Mouse (Mus musculus): Measurements from ENCODE around the gene Actr1a.
A peak's percentile ranks its signal among the peaks of the same experiment; 100 is the strongest.

Gene Actr1a

GRCm38 (mm10) chr19:46395109-46396009 lies at the start of gene Actr1a:
TSS of gene Actr1a (minus strand) at chr19:46395748.
- DNase-seq = peak; percentile 98

- peak; percentile 84 for DNase-seq
Observed at GRCm38 (mm10) chr19:46444209-46444608, 48.7 kb upstream of the Actr1a start.

- DNase-seq = no peak
Observed at GRCm38 (mm10) chr19:46443509-46443908, 48.0 kb upstream of the Actr1a start.

- no peak for DNase-seq
Observed at GRCm38 (mm10) chr19:46435492-46435891, 39.9 kb upstream of the Actr1a start.

GRCm38 (mm10) chr19:46434591-46434990 lies 39.0 kb upstream of the Actr1a start:
- DNase-seq = no peak

- no peak for DNase-seq
Observed at GRCm38 (mm10) chr19:46434148-46434547, 38.6 kb upstream of the Actr1a start.

- DNase-seq = no peak
Observed at GRCm38 (mm10) chr19:46433712-46434111, 38.2 kb upstream of the Actr1a start.

- no peak for DNase-seq
Observed at GRCm38 (mm10) chr19:46429250-46429649, 33.7 kb upstream of the Actr1a start.

GRCm38 (mm10) chr19:46426488-46426887 lies 30.9 kb upstream of the Actr1a start:
- no peak for DNase-seq

GRCm38 (mm10) chr19:46425266-46425665 lies 29.7 kb upstream of the Actr1a start:
- DNase-seq = peak; percentile 90

- no peak for DNase-seq
Observed at GRCm38 (mm10) chr19:46422384-46423338, 27.1 kb upstream of the Actr1a start.

GRCm38 (mm10) chr19:46420410-46420809 lies 24.9 kb upstream of the Actr1a start:
- peak; percentile 38 for DNase-seq

GRCm38 (mm10) chr19:46418051-46418450 lies 22.5 kb upstream of the Actr1a start:
- DNase-seq = no peak

GRCm38 (mm10) chr19:46416276-46416675 lies 20.7 kb upstream of the Actr1a start:
- no peak for DNase-seq

GRCm38 (mm10) chr19:46414486-46414885 lies 18.9 kb upstream of the Actr1a start:
- DNase-seq = no peak

- no peak for DNase-seq
Observed at GRCm38 (mm10) chr19:46413969-46414368, 18.4 kb upstream of the Actr1a start.

- no peak for DNase-seq
Observed at GRCm38 (mm10) chr19:46412056-46412805, 16.7 kb upstream of the Actr1a start.

GRCm38 (mm10) chr19:46409506-46409905 lies 14.0 kb upstream of the Actr1a start:
- DNase-seq = no peak

- peak; percentile 94 for DNase-seq
Observed at GRCm38 (mm10) chr19:46406592-46407386, 11.2 kb upstream of the Actr1a start.

GRCm38 (mm10) chr19:46404030-46404429 lies 8.5 kb upstream of the Actr1a start:
- no peak for DNase-seq

GRCm38 (mm10) chr19:46400558-46400957 lies 5.0 kb upstream of the Actr1a start:
- no peak for DNase-seq

GRCm38 (mm10) chr19:46399886-46400285 lies 4.3 kb upstream of the Actr1a start:
- DNase-seq = peak; percentile 47
